Mouse (Mus musculus) erythroid progenitor cell, adult 5-6 weeks (primary cell): Measurements from ENCODE around the gene Stat5b. TPM values are rescaled to one million over a fixed set of nuclear protein-coding genes. Genes with fewer than 3 reads are reported as not detected.

Experiments
- ATAC-seq: replicated peaks from 2 replicates; pipeline ENCODE4 v1.8.0; 2016; ENCODE audit warnings: moderate number of reproducible peaks, mild to moderate bottlenecking, moderate TSS enrichment, inconsistent platforms; ENCODE audit not compliant: poor library complexity, low FRiP score, severe bottlenecking
- total RNA-seq, 2 experiments: library from RNA; stranded (forward) in 1 of 2; stranded (reverse) in 1 of 2; fragments of 150-400 nt in 1 of 2; fragments of 186-747, 209-891 nt in 1 of 2; gene quantifications; 2 replicates each; pipeline versions ENCODE4 v1.2.3 to v1.2.4; 2015 to 2017; ENCODE audit warnings: low replicate concordance in 2 of 2

Gene Stat5b
- total RNA-seq, 2 experiments from 2014 or later = 5.9 to 7.0 TPM

DNA sequence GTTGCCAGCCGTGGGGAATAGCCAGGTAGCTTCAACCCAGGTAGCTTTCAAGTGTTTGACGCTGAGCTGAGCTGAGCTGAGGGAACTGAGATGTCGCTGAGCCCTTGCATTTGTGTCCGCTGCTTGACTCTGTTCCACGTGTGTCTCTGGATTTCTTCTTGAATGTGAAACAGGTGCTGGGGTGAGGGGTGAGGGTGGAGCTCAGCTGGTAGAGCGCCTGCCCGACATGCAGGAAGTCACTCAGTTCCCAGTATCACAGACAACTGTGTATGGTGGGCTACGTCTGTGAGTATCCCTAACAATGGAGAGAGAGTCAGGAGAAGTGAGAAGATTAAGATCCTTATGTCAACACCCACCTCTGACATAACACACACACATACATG, 20.4 kb upstream of the Stat5b start:
- no peak for ATAC-seq

DNA sequence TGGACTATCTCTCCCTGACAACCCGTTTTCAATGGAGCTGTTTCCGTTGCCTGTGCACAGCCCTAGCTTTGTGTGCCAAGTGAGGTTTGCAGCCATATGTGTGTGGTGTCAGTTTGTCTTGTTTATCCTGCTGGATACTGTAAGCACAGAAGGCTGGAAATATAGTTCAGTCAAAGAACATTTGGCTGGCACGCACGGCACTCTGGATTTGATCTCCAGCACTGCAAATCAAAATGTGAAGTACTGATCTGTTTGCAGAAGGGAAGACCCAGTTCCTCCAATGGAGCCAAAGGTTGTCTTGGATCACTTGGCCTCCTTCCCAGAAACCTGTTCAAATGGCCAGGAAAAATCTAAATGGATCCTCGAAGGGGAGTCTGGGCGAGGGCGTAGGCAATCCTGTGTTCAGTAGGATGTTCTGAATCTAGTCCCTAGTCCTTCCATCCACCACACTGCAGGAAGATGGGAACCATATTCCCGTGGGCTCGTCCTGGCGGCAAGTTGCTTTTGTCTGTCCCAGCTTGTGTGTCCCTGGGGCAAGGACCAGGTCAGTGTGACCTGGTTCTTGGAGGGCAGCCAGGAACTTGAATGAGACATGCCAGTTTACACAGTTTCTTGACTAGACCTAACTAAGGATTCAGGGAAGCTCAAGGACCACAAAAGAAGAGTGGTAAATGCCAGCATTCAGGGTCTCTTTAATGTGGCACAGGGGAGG, 19.9 kb upstream of the Stat5b start:
- no peak for ATAC-seq

DNA sequence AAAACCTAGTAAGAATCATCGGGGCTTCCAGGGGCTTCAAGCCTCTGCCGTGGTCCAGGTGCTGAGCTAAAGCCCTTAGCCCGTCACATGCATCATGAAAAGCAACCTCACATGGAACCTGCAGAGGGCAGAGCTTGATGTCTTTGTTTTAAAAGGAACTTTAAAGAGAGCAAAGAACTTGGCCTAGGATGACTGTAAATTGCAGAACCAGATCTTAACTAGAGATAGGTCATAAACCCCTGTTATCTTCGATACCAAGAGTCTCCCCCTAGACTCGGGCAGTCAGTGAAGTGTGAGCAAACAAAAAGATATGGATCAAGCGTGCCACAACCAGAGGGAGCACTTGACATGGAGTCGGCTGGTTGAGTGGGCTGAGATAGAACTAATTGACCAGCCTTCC, 15.1 kb upstream of the Stat5b start:
- no peak for ATAC-seq

DNA sequence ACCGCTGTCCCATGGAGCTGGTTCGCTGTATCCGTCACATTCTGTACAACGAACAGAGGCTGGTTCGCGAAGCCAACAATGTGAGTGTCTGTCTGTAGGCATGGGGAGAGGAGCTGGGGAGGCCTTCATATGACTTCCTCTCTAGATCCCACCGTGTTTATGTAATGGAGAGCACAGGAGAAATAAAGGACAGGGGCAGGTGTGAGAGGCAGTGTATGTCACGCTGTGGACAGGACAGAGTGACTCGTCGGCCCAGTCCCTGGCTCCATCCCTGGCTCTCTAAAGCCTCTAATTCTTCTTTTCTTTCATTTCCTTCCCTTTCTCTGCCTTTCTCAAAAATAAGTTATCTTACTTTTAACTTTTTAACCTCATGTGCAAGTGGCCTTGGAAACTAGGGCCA, 12.6 kb upstream of the Stat5b start:
- ATAC-seq = no peak

DNA sequence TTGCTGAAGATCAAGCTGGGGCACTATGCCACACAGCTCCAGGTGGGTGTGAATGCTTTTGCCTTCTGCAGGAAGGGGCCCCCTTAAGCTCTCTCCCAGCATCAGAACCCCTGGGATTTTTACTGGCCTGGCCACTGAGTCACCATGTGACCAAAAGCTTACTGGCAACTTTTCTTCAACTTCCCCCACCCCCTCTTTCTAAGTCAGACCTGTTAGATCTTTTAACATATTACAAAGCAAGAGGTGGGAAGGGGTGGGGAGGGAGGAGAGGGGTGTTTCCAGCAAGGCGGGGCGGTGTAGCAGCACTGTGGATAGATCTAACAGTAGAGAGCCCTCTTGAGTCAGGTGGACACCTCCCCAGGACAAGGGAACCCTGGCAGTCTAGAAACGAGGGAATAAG, 11.3 kb upstream of the Stat5b start:
- no peak for ATAC-seq

DNA sequence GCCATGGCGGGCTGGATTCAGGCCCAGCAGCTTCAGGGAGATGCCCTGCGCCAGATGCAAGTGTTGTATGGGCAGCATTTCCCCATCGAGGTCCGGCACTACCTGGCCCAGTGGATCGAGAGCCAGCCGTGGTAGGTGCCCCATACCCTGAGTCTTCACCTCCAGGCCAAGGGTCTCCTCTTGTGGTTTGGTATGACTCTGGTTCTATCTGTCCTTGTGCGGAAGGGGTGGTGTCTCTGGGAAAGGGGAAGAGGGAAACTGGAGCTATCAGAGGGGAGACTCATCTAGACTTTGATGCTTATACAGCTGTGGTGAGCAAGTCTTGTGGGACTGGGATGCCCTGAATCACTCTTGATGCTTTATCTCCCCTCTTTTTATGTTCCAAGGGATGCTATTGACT, 10.8 kb upstream of the Stat5b start:
- 0 out of 2 replicates have a peak, but pooled peaks have one; percentile 5 for ATAC-seq

DNA sequence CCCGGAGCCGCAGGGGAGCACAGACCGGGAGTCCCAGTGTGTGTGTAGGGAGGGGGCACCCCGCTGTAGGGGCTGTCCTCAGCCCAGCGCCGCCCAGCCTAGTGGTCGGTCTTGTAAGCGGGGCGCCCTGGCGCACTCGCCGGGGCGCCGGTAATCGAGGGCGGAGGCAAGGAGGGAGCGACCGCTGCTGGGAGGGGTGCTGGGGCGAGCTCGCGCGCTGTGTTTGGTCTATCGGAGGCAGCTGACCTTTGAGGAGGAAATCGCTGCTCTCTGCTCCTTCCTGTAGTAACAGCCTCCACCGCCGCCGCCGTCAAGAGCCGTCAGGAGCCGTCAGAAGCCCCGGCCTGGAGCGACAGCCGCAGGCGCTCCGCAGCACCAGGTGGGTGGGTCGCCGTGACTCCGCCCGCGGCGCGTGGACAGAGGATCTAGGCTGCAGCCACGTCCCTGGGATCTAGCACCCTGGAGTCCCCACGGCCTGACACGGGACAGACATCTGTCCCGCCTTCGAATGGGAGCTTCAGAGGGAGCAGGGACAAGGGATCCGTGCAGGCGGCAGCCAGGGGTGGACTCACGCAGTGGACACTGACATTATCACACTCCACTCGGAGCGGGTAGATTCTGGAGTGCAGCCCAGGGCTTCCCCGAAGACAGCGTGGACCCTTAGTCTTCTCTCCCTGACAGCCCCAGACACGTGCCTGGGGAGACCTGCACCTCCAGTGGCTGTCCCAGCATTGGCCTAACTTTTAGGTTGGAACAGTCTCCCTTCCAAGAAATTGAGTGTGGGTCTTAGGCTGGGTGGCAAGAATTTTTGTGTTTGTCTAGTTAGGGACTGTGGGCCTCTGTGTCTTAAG, 9.9 kb upstream of the Stat5b start:
- peak; percentile 74 for ATAC-seq

DNA sequence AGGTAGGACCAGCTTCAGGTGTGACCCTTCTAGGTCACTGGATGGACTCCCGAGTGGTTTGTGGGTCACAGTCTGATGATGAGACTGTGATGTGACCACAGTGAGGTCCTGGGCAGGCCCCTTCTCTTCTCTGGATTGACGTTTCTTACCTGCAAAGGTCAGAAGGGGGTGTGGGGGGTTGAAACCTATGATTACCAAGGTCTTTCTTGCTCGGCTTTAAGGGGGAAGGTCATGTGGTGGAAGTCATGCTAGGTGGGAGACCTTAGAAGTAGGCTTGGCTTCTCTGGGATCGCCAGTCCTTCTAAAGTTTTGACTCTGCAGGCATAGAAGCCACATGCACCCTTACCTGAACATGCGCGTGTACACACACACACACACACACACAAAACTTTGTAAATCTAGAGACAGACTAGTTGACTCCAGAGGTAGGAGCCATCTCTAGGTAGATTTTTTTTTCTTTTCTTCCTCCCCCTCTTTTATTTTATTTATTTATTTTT, 9.1 kb upstream of the Stat5b start:
- no peak for ATAC-seq

DNA sequence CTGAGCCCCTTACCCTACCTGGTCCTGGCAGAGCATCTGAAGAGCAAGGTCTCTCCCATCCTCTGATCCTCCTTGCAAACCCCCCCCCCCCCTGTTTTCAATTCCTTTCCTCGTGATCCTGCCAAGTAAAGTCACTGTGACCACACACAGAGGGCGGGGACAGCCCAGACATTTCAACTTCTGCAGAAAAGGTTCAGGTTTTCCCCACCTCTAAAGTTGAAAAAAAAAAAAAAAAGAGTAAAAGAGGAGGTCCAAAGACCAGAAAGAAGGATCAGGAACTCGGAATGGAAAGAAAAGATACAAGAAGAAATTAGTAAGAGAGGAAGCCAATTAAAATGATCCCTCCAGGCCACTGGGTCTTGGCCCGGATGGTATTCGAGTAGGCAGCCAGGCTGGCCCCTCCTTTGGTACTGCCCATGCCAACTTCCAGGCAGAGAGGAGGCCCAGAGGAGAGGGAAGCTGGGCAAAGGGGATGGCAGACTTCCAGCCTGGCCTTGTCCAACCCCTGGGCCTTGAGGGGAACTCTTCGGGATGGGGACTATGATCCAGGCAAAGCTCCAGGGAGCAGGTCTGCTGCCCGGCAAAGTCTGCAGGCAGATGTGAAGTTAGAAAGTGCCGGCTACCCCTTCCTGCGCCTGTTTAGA, 8.5 kb upstream of the Stat5b start, which contains the start of gene Stat5a:
Gene Stat5a (plus strand): TSS at position 417 of the 644 bp plus-strand sequence.
- ATAC-seq = no peak

DNA sequence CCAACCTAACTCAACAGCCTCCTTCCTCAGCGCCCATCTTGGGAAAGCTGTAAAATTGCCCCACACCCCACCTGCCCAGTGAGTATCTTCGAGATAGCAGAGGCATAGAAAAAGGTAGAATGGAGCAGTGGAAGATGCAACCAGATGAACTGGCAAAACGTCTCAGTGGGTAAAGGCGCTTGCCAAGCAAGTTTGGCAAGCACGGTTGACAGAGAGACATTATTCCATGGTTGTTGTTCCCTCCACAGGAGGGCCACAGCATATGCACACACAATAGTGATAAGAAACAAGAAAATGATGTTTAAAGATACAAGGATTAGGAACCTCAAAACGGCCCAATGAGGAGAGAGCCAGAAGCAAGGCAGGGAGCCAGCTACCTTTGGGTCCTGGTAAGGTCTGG, 7.4 kb upstream of the Stat5b start:
- no peak for ATAC-seq

DNA sequence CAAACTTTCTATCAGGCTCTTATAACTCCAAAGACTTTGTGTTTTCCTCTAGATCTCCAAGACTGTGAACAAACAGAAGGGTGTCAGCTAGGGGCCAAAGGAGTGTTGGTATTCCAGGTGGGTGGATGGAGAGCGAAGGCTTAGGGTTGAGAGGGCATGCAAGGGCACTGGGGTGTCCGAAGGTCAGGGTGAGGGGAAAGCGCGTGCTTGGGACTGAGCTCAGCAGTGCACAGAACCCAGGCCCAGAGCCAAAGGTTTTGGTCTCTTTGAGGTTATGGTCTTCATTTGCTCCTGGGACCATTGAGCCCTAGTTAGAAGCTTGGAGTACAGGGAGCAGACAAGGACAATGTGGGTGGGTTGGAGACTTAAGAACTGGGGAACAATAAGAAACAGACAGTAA, 4.7 kb upstream of the Stat5b start:
- ATAC-seq = no peak

DNA sequence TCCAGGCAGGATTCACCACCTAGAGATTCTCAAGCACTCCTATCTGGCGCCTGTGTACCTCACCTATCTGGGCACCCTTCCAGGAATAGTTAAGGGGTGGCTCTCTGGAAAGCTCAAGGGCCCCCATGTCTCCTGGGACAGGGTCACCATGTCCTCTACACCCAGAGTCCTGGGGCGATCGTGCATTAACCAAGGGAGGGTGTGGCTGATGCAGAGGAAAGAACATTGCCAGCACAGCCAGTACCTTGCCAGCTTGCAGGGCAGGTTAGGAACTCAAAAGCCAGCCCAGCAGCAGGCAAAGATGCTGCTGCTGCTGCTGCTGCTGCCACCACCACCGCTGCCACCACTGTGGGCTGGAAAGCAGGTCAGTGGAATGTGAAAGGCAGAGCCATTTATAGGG, 3.7 kb upstream of the Stat5b start:
- no peak for ATAC-seq

DNA sequence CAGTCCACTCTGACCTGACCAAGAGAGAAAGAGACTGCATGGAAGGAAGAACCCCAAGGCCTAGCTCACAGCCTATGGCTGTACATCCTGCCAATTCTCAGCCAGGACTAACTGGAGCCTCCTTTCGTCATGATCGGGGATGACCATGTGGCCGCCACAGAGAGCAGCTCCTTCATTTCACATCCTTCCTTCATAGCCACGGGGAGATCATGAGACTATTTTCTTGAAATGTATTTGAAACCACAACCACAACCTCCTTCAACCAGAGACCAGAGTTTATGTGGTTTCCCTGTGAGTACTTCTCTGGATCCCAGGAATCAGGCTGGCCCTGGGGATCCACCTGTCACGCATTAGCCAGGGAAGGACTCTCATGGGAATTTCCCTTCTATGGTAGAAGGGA, 2.5 kb upstream of the Stat5b start:
- ATAC-seq = no peak

DNA sequence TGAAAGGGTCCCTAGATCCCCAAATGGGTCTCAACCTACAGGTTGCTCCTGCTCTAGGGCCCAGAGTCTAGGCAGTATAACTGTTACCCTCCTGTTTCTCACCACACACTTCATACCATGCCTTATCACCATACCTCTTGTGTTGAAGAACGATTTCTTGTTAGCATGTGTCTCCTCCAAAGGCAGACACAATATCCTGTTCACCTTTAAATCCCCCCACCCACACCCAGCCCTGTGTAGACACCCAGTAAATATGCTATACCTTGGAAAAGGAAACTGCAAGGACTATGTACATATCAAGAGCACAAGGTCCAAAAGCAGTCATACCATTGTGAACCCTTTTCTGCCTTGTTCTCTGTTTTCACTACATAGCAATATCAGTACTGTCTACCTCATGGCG, 1.6 kb upstream of the Stat5b start:
- no peak for ATAC-seq

DNA sequence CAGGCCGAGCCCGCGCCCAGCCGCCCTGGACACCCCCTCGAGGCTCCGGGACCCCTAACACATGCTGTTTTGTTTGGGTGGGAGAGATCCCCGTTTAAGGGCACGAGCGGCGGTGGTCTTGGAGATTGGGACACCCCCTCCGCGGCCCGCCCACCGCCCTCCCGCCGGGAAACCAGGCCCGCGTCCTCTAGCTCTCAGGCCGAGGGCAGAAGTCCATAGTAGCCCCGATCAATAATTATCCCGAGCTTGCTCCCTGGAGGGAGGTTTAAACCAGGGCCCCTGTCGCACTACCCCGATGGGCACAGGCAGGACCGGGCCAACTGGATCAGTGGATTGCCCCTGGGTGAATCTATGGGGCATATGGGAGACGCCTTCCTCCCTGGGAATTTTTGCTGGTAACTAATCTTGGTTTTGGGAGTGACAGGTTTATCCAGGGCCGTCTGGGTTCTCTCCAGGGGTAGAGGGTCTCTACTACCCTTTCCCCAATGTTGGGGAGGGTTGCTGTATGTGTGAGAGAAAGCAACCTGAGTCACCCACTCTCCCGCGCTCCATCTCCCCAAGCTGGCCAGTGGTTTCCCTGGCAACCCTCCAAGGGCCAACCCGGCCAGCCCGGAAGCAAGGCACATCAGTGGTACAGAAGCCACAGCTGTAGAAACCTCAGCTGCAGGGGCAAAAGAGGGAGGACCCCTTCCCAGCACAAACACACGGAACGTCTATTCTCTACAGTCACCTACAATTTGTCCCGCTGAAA, 429 bp upstream of the Stat5b start:
- 0 out of 2 replicates have a peak, but pooled peaks have one; percentile 1 for ATAC-seq

DNA sequence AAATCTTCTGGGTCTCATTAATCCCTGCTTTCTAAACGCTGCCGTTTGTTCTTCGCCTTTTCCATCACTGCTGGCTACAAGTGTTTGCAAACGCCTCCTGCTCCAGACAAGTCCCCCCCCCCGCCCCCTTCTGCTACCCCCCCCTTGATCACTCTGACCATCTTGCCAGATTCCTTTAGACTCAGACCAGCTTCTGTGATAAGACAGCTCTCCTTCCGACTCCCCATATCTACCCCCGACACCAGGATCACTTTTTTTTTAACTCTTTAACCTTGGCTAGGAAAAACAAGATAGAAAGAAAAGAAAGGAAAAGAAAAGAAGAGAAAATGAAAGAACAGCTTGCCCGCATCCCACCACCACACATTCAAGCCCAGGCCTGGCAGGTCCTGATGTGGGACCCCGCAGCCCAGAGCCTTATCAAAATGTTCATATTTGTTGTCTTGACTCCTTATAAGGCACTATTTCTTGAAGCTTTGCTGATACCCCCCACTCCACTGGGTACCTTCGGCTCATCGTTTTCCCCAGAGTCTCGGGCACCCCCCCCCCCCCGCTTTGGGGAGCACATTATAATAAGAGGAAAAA, 977 bp downstream of the Stat5b start:
- 0 out of 2 replicates have a peak, but pooled peaks have one; percentile 31 for ATAC-seq

DNA sequence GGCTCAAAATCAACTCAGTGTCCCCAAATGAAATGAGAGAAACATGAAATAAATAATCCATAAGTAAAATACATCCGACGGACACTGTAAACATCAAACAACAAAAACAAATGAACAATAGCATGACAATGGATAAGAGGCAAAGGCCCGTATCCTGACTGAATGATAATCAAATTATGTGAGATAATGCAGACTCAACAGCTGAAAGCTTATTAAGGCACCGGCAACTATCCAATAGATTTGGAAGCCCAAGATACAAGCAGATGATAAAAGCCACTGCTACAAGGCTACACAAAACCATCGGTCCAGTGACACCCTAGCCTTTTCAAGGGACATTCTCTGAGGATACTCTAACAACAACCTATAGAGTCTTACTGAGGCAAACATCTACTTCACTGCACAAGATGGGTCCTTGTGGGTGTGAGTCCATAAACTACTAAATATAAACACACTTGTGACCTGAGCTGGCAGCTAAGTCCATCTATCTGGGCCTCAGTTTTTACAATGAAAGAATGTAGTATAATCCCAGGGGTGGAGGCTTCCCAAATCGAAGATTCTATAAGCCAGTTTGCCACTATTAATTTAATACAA, 1.6 kb downstream of the Stat5b start:
- no peak for ATAC-seq

DNA sequence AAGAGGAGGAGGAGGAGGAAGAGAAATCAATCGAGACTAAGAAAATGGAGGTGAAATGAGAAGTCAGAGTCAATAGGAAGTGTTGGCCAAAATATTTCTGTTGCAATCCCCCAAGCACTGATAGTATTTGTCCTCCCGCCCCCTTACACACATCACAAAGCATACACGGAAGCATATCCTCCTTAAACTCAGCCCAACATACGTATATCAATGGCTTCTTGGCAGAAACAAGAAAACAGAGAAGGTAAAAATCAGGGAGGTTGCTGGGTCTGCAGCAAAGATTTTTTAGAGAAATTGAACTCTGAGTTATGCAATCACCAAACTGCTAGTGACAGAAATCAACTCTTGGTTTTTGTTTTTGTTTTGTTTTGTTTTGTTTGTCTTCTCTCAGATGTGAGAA, 2.4 kb downstream of the Stat5b start:
- no peak for ATAC-seq

DNA sequence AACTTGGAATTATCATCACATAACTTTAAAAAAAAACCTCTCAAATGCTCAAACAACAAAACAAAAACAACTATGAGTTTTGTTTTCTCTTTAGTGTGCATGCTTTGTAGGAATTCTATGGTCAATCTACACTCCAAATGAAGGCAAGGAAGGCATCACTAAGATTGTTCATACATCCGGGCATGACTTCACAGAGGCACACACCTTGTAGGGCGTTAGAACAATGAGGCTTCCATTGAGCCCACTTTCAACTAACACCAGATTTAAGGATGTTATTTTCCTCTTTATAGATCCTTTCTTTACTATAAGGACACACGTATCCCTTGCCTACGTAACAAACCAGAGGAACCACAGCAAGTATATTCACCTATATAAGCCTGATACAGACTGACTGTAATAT, 3.0 kb downstream of the Stat5b start:
- no peak for ATAC-seq
